Mouse (Mus musculus) NIH3T3 (cell line): ENCODE data around the gene Pfdn4.

ENCODE experiments used
- DNase-seq: peaks from one replicate; pipeline ENCODE4 v3.0.0-alpha.2; 2012; ENCODE audit warnings: low read depth

The Pfdn4 gene

GRCm38 (mm10) chr2:170550240-170550639, 54.0 kb downstream of the Pfdn4 start:
- peak; percentile 44 for DNase-seq

- DNase-seq, result no peak
These were observed 55.9 kb downstream of the Pfdn4 start for GRCm38 (mm10) chr2:170552088-170552487.

- no peak for DNase-seq
These were observed 68.0 kb downstream of the Pfdn4 start for GRCm38 (mm10) chr2:170563956-170564855.

GRCm38 (mm10) chr2:170564995-170565394, 68.8 kb downstream of the Pfdn4 start:
- DNase-seq, result no peak
